Comparison of ENCODE assay signal across 11 mouse cellular contexts in genomic region chr11:97537580-97538089, GRCm38 (mm10). TPM values are rescaled to one million over a fixed set of nuclear protein-coding genes. Genes with fewer than 3 reads are reported as not detected.
DNase-seq lines count a peak whose midpoint lies in the region; ATAC-seq and TF ChIP-seq lines count a peak whose summit lies in the region.
"Had no signal": no experiment of that assay in that cellular context is flagged by ENCODE, and none has a peak within 500 bp of the region (broad histone marks: within the 10 kb centered on the region; RNA-seq: fewer than 3 reads in every experiment).

No protein-coding gene starts in this region.

- 0 out of 2 replicates have a peak overlapping the region, but pooled peaks have one; percentile 57 for H3K9ac ChIP-seq in kidney, embryonic 16.5 days (replicated peaks; ENCODE audit: low read length)
- no peak overlapping the region for H3K9ac ChIP-seq in embryonic facial prominence, embryonic 12.5 days
- no peak overlapping the region for H3K9ac ChIP-seq in limb, embryonic 11.5 days (ENCODE audit: low read length)

- no peak for TF ChIP-seq POLR2A in brain, embryonic 14.5 days (IDR thresholded peaks at IDR 0.05; ENCODE audit: borderline replicate concordance, extremely low read depth, insufficient read depth, insufficient read length, poor library complexity, severe bottlenecking)

- peaks cover 77% of the 10 kb centered on the region for H3K27me3 ChIP-seq in kidney, embryonic 16.5 days (ENCODE audit: insufficient read depth, low read length)
- peaks cover 76% of the 10 kb centered on the region for H3K27me3 ChIP-seq in embryonic facial prominence, embryonic 12.5 days
- peaks cover 56% of the 10 kb centered on the region for H3K27me3 ChIP-seq in limb, embryonic 11.5 days (ENCODE audit: control insufficient read depth, insufficient read depth, low read length)

- ATAC-seq in kidney, embryonic 16.5 days (ENCODE audit: low FRiP score, low TSS enrichment): no peak
- ATAC-seq in embryonic facial prominence, embryonic 12.5 days (ENCODE audit: insufficient number of reproducible peaks, insufficient read depth, low FRiP score, low TSS enrichment): no peak
- ATAC-seq in limb, embryonic 11.5 days (ENCODE audit: insufficient number of reproducible peaks, low FRiP score, low TSS enrichment, low read depth): no peak

- DNase-seq in kidney, postnatal 4 days: no peak
- peak; percentile 75 for DNase-seq in brain, embryonic 14.5 days (ENCODE audit: low read depth)
- DNase-seq in limb, embryonic 11.5 days (ENCODE audit: low spot score): no peak
- DNase-seq in gastrocnemius, adult 18-20 months (ENCODE audit: low spot score): no peak
- no peak for DNase-seq in thymus, postnatal 0 days (ENCODE audit: low spot score)
- no peak for DNase-seq in retina, embryonic 14.5 days (ENCODE audit: low spot score)
- DNase-seq: kidney, adult 2 months had no signal

- no peak for TF ChIP-seq CTCF in brain, embryonic 14.5 days (IDR thresholded peaks at IDR 0.05; ENCODE audit: borderline replicate concordance, extremely low read depth, insufficient read depth, insufficient read length)

- no peak overlapping the region; the same call in 1 of the 2 replicates for H3K4me3 ChIP-seq in kidney, embryonic 16.5 days (ENCODE audit: low read length)
- H3K4me3 ChIP-seq in embryonic facial prominence, embryonic 12.5 days: peak overlapping the region; percentile 43
- peak overlapping the region; percentile 34; the same call in 1 of the 2 replicates for H3K4me3 ChIP-seq in limb, embryonic 11.5 days (ENCODE audit: low read depth, low read length)

- H3K27ac ChIP-seq in kidney, embryonic 16.5 days (ENCODE audit: low read length): no peak overlapping the region
- H3K27ac ChIP-seq in embryonic facial prominence, embryonic 12.5 days: no peak overlapping the region
- no peak overlapping the region for H3K27ac ChIP-seq in limb, embryonic 11.5 days (replicated peaks; ENCODE audit: low read depth, low read length)

- no peaks in the 10 kb centered on the region for H3K36me3 ChIP-seq in kidney, embryonic 16.5 days (ENCODE audit: insufficient read depth, low read length)
- H3K36me3 ChIP-seq in embryonic facial prominence, embryonic 12.5 days: no peaks in the 10 kb centered on the region
- H3K36me3 ChIP-seq in limb, embryonic 11.5 days (ENCODE audit: control insufficient read depth, insufficient read depth, low read length): no peaks in the 10 kb centered on the region

- peak overlapping the region; percentile 72 for H3K4me2 ChIP-seq in kidney, embryonic 16.5 days (replicated peaks; ENCODE audit: low read depth, low read length)
- peak overlapping the region; percentile 75 for H3K4me2 ChIP-seq in embryonic facial prominence, embryonic 12.5 days (replicated peaks)
- H3K4me2 ChIP-seq in limb, embryonic 11.5 days (ENCODE audit: low read depth, severe bottlenecking): peak overlapping the region; percentile 88; the same call in 1 of the 2 replicates

- H3K9me3 ChIP-seq in kidney, embryonic 16.5 days (ENCODE audit: low read length): no peaks in the 10 kb centered on the region
- H3K9me3 ChIP-seq in embryonic facial prominence, embryonic 12.5 days: no peaks in the 10 kb centered on the region
- H3K9me3 ChIP-seq in limb, embryonic 11.5 days (ENCODE audit: control insufficient read depth, low read length): no peaks in the 10 kb centered on the region; the same call in 1 of the 2 replicates

- WGBS in kidney, embryonic 16.5 days: 27% methylated on average over 12 of the region's 12 CpGs
- WGBS in embryonic facial prominence, embryonic 12.5 days: 21% methylated on average over 12 of the region's 12 CpGs
- 28% methylated on average over 12 of the region's 12 CpGs for WGBS in limb, embryonic 11.5 days

- H3K4me1 ChIP-seq in kidney, embryonic 16.5 days (ENCODE audit: insufficient read depth, low read length): peaks cover 47% of the 10 kb centered on the region
- peaks cover 35% of the 10 kb centered on the region for H3K4me1 ChIP-seq in embryonic facial prominence, embryonic 12.5 days
- H3K4me1 ChIP-seq in limb, embryonic 11.5 days (ENCODE audit: control insufficient read depth, insufficient read depth, low read length): peaks cover 25% of the 10 kb centered on the region

RNA-seq across cellular contexts. Expression of gene 4933428G20Rik, which starts 37.5 kb away (rescaled TPM):
- polyA plus RNA-seq in kidney, embryonic 16.5 days (2015; fragmentation: Nextera tagmentation; extraction: Ambion mirVana): 0.75 and 1.3 TPM in 2 replicates
- polyA plus RNA-seq in brain, embryonic 14.5 days (2012; rRNA removed): 0.12 and 0.21 TPM in 2 replicates
- polyA plus RNA-seq in embryonic facial prominence, embryonic 12.5 days (2016; fragmentation: Nextera tagmentation; extraction: Ambion mirVana): 1.1 and 1.4 TPM in 2 replicates
- polyA plus RNA-seq in limb, embryonic 11.5 days (2014; fragmentation: Nextera tagmentation; extraction: Ambion mirVana): 0.13 TPM in 1 of 2 replicates, not detected in the other
- total RNA-seq in gastrocnemius, adult 18-20 months (2021): not detected
- 0.09 and 0.12 TPM in 2 replicates for polyA plus RNA-seq in thymus, postnatal 0 days (2015; fragmentation: Nextera tagmentation; extraction: Ambion mirVana)
- total RNA-seq: megakaryocyte, adult 5-6 weeks had no signal
- polyA plus RNA-seq: kidney, adult 2 months; small intestine, adult 2 months had no signal

RNA-seq across cellular contexts. Expression of gene Srcin1, which starts 38.4 kb away (rescaled TPM):
- 1.0 and 1.1 TPM in 2 replicates for polyA plus RNA-seq in kidney, embryonic 16.5 days (2015; fragmentation: Nextera tagmentation; extraction: Ambion mirVana)
- 45.1 and 70.2 TPM in 2 replicates for polyA plus RNA-seq in brain, embryonic 14.5 days (2012; rRNA removed)
- 1.00 and 1.3 TPM in 2 replicates for polyA plus RNA-seq in embryonic facial prominence, embryonic 12.5 days (2016; fragmentation: Nextera tagmentation; extraction: Ambion mirVana)
- 0.28 and 0.34 TPM in 2 replicates for polyA plus RNA-seq in limb, embryonic 11.5 days (2014; fragmentation: Nextera tagmentation; extraction: Ambion mirVana)
- total RNA-seq in gastrocnemius, adult 18-20 months (2021): 1 to 10 TPM; 1.3 to 1.9 TPM
- polyA plus RNA-seq in thymus, postnatal 0 days (2015; fragmentation: Nextera tagmentation; extraction: Ambion mirVana): 0.05 and 0.06 TPM in 2 replicates
- total RNA-seq: megakaryocyte, adult 5-6 weeks had no signal

Comparison
In these comparisons a context has a peak if more than half of its experiments do, and no peak if none do; other contexts are left out.
1. RNA of gene Srcin1, which starts 38.4 kb away (polyA plus RNA-seq): 45.1 to 70.2 TPM in brain, embryonic 14.5 days; 1.0 to 1.1 TPM in kidney, embryonic 16.5 days, 1.00 to 1.3 TPM in embryonic facial prominence, embryonic 12.5 days, 0.28 to 0.34 TPM in limb, embryonic 11.5 days and 0.05 to 0.06 TPM in thymus, postnatal 0 days; every median in the first group is over 10 times any median in the second.
2. Peak in every context shown above with its lines, with median percentiles within 50 percentile points of each other: H3K4me2 ChIP-seq.